Mouse (Mus musculus) thymus, postnatal 10 days (tissue): Measurements from ENCODE around the gene Spint5.
A peak's percentile ranks its signal among the peaks of the same experiment; 100 is the strongest.
"Not testable (repeated sequence)": the region's sequence is repeated elsewhere in the genome, so short reads cannot be mapped to it uniquely, and the experiment has no call there.

ENCODE experiments used
- DNase-seq, 2 experiments: peaks; one replicate each; pipeline ENCODE4 v3.0.0; 2021; ENCODE audit warnings: low spot score in 2 of 2

The Spint5 gene

DNA sequence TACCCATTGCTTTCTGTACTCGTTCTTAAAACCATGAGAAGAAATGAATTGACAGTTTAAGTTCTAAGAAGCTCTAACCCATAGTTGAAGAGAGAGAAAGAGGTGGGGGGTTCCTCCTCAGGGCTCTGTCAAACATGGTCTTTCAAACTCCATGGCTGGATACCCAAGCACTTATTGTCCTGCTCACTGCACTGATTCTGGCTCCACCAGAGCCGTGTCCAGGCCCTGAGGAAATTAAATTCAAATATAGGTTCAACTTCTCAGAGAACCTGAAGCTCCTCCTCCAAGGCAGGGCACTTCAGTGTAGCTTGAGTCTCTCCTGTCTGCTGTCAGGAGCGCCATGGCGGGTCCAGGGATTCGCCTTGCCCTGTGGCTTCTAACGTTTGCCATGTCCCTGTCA is at the start of gene Spint5:
Gene Spint5 (plus strand): TSS at position 301 of the 400 bp plus-strand sequence.
- no peak for DNase-seq

DNA sequence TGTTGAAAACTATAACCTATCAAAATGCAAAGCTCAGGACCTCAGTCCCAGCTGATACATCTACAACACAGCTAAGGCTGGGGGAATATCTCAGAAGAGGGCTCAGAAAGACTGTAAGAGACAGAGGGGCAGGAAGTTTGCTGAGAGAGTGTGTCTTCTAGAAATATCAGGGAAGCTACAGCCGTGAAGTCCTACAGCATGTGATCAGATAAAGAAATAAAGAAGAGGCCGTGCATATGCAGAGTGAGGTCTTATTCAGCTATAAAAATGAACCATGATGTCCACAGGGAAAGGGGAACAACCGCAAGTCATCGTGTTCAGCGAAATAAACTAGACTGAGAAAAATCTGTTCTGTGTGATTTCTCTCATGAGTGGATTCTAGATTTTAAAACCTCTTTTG is 44.8 kb upstream of the Spint5 start:
- no peak for DNase-seq

DNA sequence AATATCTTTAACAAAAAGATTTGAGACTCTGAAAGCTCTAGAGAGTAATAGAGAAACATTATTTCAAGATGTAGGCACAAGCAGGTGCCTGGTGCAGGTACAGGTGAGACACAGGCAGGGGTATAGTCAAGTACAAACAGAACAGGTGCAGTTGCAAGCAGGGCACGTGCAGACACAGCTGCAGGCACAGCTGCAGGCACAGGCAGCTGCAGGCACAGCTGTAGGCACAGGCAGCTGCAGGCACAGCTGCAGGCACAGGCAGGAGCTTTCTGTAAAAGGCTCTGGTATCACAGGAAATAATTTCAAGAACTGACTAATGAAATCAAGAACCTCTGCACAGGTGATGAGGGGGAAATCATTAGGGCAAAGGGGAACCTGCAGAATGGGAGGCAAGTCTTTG is 44.2 kb upstream of the Spint5 start:
- no peak for DNase-seq

DNA sequence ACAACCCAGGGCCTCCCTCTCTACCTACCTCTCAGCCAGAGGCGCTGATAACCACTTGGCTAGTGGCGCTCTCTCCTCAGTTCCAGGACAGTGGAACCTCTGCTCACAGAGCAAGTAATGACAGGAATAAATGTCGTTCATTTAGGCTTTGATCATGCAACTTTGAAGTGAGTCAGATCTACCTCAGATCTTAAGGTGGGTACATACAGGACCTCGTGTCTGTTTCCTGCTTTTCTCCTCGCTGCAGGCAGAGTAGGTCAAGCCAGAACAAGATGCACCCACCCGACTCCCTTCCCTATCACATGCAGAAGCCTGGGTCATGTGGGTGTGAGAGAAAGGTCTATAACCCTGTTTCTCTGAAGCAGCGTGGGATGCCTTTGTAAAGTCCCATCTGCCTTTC is 41.1 kb upstream of the Spint5 start, which contains the start of gene Wfdc11:
Gene Wfdc11 (minus strand): TSS at position 101 of the 400 bp plus-strand sequence.
- DNase-seq = no peak

DNA sequence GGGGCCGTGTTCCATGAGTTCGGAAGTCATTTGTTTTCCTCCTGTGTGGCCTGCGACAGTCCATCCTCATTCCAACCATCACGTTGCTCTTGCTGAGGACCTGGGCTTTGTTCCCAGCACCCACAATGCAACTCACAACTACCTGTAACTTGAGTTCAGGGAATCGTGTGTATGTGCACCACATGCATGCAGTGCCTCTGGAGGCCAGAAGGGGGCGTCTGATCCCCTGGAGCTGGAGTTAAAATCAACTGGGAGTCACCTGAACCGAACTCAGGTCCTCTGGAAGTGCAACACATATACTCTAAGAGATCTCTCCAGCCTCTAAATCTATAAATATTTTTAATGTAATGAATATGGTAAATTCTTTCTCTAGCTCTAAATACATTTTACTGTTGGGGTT is 39.0 kb upstream of the Spint5 start:
- DNase-seq = no peak

DNA sequence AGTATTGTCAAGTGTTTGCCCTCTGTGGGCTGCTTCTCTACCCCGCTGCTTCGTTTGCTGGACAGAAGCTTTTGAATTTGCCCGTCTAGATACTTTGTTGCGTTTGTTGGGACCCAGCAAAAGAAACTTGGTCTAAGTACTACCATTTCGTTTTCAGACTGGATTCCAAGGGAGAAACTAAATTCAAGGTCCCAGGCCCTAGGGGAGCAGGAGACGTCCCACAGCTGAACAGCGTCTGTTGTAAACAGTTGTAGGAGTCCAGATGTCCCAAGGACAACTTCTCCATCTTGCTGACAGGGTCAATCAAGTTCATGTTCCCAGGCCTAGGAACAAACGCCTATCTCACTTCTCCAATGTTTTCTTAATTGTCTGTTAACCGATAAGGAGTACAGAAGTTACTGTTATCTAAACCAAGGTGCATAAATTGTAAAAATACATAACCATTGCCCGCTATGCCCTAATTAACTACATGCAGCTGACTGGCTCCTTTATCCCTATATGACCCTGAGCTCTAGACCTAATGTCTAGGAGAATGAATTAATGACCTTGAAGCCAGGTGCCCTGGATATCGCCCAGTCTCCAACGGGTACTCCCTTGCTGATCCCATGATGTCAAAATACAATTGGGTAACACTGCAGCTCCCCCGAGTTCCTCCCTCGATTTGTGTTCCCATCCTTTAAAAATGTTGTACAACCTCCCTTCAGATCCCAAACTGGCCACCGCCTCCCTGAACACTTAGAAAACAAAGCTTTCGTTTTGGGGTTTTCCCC is 38.0 kb upstream of the Spint5 start:
- DNase-seq = no peak

DNA sequence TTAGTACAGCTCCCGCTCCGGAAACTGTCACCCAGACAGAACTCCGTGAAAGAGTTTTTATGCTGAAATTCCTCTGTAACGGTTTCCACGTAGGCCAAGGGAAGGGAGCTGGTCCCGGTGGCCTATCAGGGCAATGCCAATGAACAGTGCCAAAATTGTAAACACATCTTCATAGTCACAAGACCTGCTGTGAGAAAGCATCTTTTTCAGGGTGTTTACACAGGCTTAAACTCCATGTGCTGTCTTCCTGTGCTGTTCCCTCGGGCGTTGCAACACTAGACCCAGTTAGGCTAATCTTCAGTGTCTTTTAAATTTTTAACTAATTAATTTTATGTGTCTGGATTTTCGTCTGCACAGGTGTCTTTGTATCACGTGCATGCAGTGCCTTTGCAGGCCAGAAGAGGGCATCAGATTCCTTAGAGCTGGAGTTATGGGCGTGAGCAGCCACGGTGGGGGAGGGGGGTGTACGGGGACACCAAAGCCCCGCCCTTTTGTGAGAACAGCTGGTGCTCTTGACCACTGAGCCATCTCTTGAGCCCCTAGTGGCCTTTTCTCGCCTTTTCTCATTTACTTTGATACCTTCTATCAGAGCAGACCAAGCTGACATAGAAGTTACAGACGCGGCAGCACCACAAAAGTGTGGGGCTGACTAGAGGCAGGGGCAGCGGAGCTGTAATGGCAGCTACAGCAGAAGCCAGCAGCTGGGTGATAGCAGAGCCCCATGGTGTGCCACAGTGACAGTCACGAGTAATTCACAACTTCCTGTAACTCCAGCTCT is 36.1 kb upstream of the Spint5 start:
- DNase-seq = peak; percentile 82 to 83

DNA sequence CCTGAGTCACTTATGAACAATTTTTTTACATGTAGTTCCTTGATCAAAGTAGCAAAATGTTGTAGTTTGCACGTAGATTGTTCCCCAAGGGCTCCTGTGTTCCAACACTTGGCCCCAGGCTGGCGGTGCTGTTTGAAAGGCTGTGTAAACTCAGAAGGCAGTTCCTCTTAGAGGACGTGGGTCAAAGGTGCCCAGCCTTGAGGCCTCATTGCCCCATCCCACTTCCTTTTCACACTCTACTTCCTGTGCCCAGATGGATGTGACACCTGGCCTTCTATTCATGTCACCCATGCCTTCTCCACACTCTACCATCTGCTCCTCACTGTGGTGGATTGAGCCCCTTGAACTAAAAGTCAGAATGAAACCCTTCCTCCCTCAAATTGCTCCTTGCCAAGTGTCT is 35.2 kb upstream of the Spint5 start:
- peak; percentile 32 to 49 for DNase-seq

DNA sequence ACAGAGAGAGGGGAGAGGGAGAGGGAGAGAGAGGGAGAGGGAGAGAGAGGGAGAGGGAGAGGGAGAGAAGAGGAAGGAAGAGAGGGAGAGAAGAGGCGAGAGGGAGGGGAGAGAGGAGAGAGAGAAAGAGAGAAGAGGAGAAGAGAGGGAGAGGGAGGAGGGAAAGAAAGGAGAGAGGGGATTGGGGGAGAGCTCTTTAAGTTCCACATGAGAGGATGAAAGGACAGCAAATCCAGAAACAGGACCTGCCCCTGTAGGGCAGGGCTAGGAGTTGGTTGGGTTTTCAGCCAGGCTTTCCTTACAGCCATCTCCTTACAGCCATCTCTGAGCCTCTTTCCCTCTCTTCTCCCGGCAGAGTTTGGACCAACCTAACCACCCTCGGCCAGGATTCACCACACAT is 30.3 kb upstream of the Spint5 start, which contains the start of gene Wfdc13:
Gene Wfdc13 (plus strand): TSS at position 301 of the 400 bp plus-strand sequence.
- DNase-seq = no peak

DNA sequence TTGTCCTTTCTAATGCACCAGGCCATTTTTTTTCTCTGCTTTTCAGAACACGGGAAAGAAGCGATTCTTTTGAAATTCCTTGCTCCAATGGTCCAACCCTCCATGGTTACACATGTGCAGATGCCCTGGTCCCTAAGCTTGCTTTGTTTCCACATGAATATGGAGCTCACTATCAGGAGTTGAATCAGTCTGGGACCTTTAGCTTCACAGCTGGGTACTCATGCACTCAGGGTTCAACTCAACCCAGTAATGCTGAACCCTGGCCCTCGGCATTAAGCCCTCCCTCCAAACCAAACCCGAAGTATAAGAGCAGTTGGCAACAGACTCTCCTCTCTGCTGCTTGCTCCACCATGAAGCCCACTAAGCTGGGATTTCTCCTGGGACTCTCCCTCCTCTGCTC is 16.9 kb upstream of the Spint5 start, which contains the start of gene Spint4:
Gene Spint4 (plus strand): TSS at position 301 of the 400 bp plus-strand sequence.
- no peak for DNase-seq

DNA sequence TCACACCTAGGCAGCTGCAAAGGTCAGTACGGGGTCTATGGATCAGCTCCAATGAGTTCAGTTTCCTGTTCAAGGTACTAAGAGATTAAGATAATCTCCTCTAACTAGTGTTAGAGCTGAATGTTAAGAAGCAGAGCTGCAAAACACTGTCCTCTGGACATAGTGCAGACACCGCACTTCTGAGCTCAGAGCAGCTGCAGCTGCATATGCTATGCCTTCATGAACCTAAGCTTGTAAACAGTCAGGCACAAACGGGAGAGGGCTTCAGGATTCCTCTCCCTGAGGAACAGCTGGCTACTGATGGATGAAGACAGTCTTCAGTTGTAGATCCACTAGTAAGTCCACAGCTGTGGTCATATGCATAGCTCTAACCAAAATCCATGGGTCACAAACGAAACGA is 14.1 kb upstream of the Spint5 start:
- no peak for DNase-seq

DNA sequence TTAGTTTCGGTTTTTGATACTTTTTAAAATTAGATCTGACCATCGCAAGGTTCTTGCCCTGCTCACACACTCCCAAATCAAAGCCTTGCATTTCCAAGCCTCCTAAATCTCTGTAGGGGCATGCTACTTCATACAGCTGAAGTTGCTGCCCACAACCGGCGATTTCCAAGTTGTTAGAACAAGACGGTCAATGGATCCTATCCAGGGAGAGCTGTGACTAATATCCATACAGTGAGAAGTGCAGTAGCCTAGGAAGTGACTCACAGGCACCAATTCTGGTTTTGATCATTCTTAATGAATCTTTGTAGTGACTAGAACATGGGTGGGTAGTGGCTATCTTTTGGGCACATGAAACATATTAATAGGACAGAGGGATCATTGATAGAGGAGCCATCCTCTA is 13.3 kb upstream of the Spint5 start:
- DNase-seq = no peak

DNA sequence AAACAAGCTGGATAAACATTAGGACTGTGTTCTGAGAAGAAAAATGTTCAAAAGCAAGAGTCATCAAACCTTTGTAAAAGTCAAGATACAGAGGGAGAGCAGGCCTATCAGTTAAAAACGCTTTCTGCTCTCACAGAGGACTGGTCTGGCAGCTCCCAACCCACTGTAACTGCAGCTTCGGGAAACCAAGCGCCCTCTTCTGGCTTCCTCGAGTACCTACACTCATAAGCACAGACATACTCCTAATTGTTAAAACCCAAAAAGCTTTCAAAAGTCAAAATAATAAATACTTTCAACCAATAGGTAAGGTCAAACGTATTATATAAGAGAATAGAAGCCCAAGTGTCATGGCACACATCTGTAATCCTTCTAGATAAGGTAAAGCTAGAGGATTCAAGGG is 10.9 kb upstream of the Spint5 start:
- no peak for DNase-seq

DNA sequence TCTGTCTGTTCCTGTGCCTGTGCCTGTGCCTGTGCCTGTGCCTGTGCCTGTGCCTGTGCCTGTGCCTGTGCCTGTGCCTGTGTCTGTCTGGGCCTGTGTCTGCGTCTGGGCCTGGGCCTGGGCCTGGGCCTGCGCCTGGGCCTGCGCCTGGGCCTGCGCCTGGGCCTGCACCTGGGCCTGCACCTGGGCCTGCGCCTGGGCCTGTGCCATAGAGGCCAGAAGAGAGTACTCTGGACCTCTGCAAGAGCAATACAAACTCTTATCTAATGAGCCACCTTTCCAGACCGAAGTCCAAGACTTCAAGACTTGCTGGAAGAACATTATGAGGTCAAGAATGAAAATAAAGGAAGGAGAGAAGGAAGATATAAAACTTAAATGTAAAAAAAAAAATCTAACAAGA is 9.8 kb upstream of the Spint5 start:
- DNase-seq = no peak

DNA sequence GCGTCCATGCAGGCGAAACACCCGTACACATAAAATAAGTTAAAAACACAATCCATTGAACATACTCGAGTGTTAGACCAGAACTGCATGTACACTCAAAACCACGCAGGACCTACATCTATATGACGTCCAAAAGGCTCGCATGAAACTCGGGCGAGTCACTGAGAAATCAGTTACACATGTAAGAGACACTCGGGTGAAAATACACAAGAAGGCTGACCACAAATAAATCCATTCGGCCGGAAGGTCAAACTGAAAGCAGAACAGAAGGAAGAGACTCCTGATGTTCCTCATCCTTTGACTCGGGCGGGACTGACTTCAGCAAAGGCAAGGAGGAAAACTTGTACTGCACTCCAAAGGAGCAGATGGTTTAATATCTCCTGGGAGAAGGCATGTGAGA is 9.1 kb upstream of the Spint5 start:
- no peak for DNase-seq

DNA sequence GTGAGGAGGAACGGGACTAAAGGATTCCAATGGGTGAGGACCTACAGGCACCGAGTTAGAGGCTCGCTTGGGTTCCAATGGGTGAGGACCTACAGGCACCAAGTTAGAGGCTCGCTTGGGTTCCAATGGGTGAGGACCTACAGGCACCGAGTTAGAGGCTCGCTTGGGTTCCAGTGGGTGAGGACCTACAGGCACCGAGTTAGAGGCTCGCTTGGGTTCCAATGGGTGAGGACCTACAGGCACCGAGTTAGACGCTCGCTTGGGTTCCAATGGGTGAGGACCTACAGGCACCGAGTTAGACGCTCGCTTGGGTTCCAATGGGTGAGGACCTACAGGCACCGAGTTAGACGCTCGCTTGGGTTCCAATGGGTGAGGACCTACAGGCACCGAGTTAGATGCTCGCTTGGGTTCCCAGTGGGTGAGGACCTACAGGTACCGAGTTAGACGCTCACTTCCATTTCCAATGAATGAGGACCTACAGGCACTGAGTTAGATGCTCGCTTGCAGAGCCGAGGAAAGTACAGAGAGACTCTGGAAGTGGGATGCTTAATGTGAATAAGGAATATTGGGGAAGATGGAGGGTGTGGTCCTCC is 1.2 kb downstream of the Spint5 start:
- DNase-seq = not testable (repeated sequence)

DNA sequence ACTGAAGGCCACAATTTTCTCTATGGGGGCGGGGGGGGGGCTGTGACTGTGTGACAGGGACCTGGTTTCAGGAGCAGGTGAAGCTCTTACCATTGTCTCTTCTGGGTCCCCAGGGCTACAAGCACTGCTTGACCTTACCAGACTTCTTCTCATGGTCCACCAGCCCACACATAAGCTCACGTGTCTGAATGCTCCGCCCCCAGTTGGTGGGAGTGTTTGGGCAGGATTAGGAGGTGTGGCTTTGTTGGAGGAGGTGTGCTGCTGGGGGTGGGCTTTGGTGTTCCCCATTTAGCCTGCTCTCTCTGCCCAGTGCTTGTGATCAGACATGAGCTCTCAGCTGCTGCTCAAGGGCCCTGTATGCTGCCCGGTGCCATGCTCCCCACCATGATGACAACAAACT is 8.2 kb downstream of the Spint5 start:
- DNase-seq = no peak

DNA sequence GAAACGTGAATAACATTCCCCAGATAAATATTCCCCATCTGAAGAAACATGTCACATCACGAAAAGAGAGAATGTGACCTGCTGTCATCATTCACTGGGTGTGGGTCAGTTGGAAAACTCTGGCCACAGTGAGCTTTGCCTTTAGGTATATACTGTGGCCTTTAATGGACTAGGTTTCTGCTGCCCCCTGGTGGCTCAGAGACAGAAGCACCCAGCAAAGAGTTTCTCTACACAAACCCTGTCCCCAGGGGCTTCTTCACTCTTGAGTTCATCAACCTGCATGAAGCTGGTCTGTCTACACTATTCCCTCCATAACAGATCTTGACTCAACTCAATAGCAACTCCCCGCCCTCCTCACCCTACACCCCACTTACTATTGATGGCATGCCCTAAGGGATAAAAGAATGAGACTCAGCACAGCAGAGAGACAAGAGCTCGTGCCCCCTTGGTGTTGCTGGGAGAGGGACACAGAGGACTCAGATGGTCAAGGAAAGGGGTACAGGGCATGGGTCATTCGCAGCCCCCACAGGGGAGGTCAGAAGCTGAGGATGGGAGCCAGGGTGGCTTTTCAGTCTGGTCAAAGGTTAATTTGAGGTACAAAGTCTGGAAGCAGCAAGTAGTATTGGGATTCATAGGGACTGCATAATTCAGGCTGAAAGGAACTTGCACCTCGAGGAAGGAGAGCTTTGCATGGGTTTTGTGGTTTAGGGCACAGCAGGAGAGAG is 11.0 kb downstream of the Spint5 start:
- peak; percentile 29 to 71 for DNase-seq

DNA sequence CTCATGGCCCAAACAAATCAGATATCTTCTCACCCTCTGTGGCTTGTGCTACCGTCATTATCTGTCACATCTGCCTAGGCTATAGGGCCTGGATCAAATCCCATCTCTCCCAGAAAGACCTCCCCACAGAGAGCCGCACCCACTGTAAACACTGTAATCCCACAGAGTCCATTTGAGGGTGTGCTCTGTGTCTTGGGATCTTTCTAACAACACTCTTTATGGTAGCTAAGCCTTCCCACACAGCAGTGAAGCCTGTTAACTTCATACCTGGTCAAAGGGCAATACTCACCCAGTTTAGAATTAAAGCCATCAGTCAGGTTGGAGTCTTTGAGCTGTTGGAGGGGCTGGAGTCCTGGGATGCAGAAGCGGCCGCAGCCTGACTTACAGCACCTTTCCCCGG is 16.6 kb downstream of the Spint5 start:
- DNase-seq = no peak

DNA sequence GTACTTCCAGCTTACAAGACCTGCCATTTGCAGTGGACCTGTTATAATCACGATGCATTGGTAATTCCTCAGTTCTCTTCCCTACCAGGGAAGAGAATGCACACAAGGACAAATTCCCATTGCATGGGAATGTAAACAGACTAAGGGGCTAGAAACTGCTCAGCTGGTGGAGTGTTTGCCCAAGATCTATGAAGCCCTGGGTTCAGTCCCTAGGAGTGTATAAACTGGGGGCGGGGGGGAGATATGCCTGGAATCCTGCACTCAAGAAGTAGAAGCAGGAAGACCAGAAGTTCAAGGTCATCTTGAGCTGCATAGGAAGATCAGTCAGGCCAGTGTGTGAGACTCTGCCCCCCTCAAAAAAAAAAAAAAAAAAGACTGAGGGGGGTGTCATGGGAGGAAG is 18.2 kb downstream of the Spint5 start:
- no peak for DNase-seq

DNA sequence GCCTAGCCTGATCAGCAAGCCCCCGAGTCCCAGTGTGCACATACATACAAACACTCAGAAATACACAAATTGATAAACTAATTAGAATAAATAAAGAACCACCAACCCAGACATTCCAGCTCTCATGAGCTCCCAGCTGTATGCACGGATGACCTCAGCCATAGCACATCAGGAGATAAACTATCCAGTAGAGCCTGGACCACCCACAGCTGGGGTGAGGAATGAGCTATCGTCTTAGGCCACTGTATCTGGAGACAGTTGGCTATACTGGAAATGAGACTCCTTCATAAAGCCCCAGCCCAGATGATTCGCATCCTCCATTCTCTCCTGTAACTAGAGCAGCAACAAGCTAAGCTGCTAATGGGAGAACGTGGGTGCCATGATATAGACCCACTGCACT is 19.7 kb downstream of the Spint5 start:
- no peak for DNase-seq

DNA sequence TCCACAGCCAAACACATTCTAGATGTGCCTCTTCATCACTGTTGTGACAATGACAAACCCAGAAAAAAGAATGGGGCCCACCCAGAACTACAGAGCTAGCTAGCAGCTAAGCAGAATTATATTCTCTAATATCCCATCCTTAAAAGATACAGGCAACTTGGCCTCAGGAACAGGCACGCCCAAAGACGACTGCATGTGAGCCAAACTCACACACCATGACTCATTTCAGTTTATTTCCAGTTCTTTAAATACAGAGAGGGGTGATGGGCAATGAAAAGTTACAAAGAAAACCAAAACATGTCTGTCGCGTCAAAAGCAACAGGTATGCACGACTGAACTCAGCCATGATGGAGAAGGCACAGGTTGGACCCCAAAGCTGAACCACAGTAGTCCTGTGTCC is 20.3 kb downstream of the Spint5 start:
- DNase-seq = no peak
